Mouse (Mus musculus): ENCODE measurements at regions not wholly inside any gene's neighbourhood (a gene's known extent, or its start where the extent isn't known, plus 50 kb on each side); places are given as distances from the start of the nearest gene placed in this dataset.

GRCm38 (mm10) chr17:14538527-14538926 is 155.5 kb downstream of the Thbs2 start:
- H3K27ac ChIP-seq (ENCODE audit: low read depth, low read length) = no peak overlapping the region; the same call in 1 of the 2 replicates
- no peak overlapping the region for H3K4me2 ChIP-seq (replicated peaks; ENCODE audit: low read depth)
- H3K4me1 ChIP-seq (replicated peaks; ENCODE audit: control insufficient read depth, insufficient read depth, low read length) = peaks cover 3% of the 10 kb centered on the region; the same call in 1 of the 2 replicates
- no peaks in the 10 kb centered on the region for H3K36me3 ChIP-seq (ENCODE audit: control insufficient read depth, insufficient read depth)
- H3K4me3 ChIP-seq (ENCODE audit: low read depth, low read length) = no peak overlapping the region
- H3K27me3 ChIP-seq (replicated peaks; ENCODE audit: control insufficient read depth, insufficient read depth, low read length) = no peaks in the 10 kb centered on the region
- no peak for ATAC-seq
- TF ChIP-seq CTCF (IDR thresholded peaks at IDR 0.05; ENCODE audit: low read depth) = no peak
- H3K9ac ChIP-seq (ENCODE audit: low read depth, low read length) = no peak overlapping the region
- 72% methylated on average over 3 of the region's 3 CpGs for WGBS
- no peaks in the 10 kb centered on the region for H3K9me3 ChIP-seq (ENCODE audit: control insufficient read depth)

GRCm38 (mm10) chr17:14532979-14533314 is 161.1 kb downstream of the Thbs2 start:
- no peak for ATAC-seq
- Histone ChIP-seq H3K27ac (ENCODE audit: low read depth, low read length) (no peak overlapping the region), H3K36me3 (ENCODE audit: control insufficient read depth, insufficient read depth) (no peaks in the 10 kb centered on the region), H3K4me1 (replicated peaks; ENCODE audit: control insufficient read depth, insufficient read depth, low read length) (no peaks in the 10 kb centered on the region), H3K27me3 (replicated peaks; ENCODE audit: control insufficient read depth, insufficient read depth, low read length) (no peaks in the 10 kb centered on the region), H3K4me2 (replicated peaks; ENCODE audit: low read depth) (no peak overlapping the region), H3K4me3 (ENCODE audit: low read depth, low read length) (no peak overlapping the region), H3K9me3 (ENCODE audit: control insufficient read depth) (no peaks in the 10 kb centered on the region), H3K9ac (ENCODE audit: low read depth, low read length) (no peak overlapping the region)
- no peak for TF ChIP-seq CTCF (IDR thresholded peaks at IDR 0.05; ENCODE audit: low read depth)
- WGBS = 71% methylated on average over 4 of the region's 4 CpGs

- Histone ChIP-seq H3K9me3 (ENCODE audit: control insufficient read depth) (no peaks in the 10 kb centered on the region), H3K4me3 (ENCODE audit: low read depth, low read length) (no peak overlapping the region), H3K9ac (ENCODE audit: low read depth, low read length) (no peak overlapping the region), H3K27me3 (replicated peaks; ENCODE audit: control insufficient read depth, insufficient read depth, low read length) (no peaks in the 10 kb centered on the region), H3K27ac (ENCODE audit: low read depth, low read length) (no peak overlapping the region), H3K4me1 (replicated peaks; ENCODE audit: control insufficient read depth, insufficient read depth, low read length) (no peaks in the 10 kb centered on the region), H3K4me2 (replicated peaks; ENCODE audit: low read depth) (no peak overlapping the region), H3K36me3 (ENCODE audit: control insufficient read depth, insufficient read depth) (no peaks in the 10 kb centered on the region)
- WGBS = 62% methylated on average over 8 of the region's 8 CpGs
- no peak for TF ChIP-seq CTCF (IDR thresholded peaks at IDR 0.05; ENCODE audit: low read depth)
- ATAC-seq = peak; percentile 47
Observed at GRCm38 (mm10) chr17:14532298-14532978, 161.6 kb downstream of the Thbs2 start.

DNA sequence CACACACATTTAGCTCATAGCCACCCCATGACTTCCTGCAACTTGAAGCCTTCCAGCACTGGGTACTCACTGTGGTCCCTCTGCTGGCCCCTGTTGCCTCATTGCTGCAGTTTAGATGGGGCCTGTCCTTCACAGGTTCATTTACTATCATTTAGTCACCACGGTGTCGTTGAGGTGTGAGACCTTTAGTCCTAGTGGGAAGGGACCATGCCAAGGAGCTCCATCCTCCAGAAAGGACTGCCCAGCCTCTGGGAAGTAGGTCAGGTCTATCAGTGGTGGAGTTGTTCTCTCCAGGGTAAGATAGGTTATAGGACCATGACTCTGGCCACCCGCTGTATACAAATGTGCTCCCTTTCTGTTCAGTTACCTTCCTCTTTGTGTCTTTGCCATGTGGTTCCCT is 162.2 kb downstream of the Thbs2 start:
- no peaks in the 10 kb centered on the region for H3K27me3 ChIP-seq (replicated peaks; ENCODE audit: control insufficient read depth, insufficient read depth, low read length)
- H3K4me2 ChIP-seq (replicated peaks; ENCODE audit: low read depth) = no peak overlapping the region
- no peak overlapping the region for H3K9ac ChIP-seq (ENCODE audit: low read depth, low read length)
- no peak for TF ChIP-seq CTCF (IDR thresholded peaks at IDR 0.05; ENCODE audit: low read depth)
- 70% methylated on average over 3 of the region's 3 CpGs for WGBS
- H3K4me3 ChIP-seq (ENCODE audit: low read depth, low read length) = no peak overlapping the region
- H3K36me3 ChIP-seq (ENCODE audit: control insufficient read depth, insufficient read depth) = no peaks in the 10 kb centered on the region
- no peak overlapping the region for H3K27ac ChIP-seq (ENCODE audit: low read depth, low read length)
- H3K4me1 ChIP-seq (replicated peaks; ENCODE audit: control insufficient read depth, insufficient read depth, low read length) = no peaks in the 10 kb centered on the region
- H3K9me3 ChIP-seq (ENCODE audit: control insufficient read depth) = no peaks in the 10 kb centered on the region
- no peak for ATAC-seq

DNA sequence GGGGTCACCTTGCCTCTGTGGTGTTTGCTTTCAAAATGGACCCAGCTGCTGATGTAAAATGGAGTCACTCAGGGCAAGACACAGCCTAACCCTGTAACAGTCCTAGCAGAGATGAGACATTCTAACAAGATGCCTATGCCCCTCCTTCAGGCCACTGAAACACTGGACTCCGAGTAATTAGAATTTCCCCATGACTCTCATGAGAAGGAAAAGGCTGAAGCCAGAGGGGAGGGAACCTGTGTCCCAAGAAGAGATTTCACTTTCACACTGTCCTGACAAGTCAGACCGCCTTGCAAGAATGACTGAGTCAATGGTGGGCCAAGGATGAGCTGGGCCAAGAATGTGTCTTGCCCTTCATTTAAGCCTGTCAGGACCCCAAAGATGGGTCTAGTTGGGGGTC is 166.3 kb downstream of the Thbs2 start:
- no peak for TF ChIP-seq CTCF (IDR thresholded peaks at IDR 0.05; ENCODE audit: low read depth)
- Histone ChIP-seq H3K36me3 (ENCODE audit: control insufficient read depth, insufficient read depth) (no peaks in the 10 kb centered on the region), H3K4me3 (ENCODE audit: low read depth, low read length) (no peak overlapping the region), H3K9me3 (ENCODE audit: control insufficient read depth) (no peaks in the 10 kb centered on the region), H3K27me3 (replicated peaks; ENCODE audit: control insufficient read depth, insufficient read depth, low read length) (no peaks in the 10 kb centered on the region), H3K9ac (ENCODE audit: low read depth, low read length) (no peak overlapping the region), H3K27ac (ENCODE audit: low read depth, low read length) (no peak overlapping the region), H3K4me1 (replicated peaks; ENCODE audit: control insufficient read depth, insufficient read depth, low read length) (no peaks in the 10 kb centered on the region), H3K4me2 (replicated peaks; ENCODE audit: low read depth) (no peak overlapping the region)
- ATAC-seq = no peak
- WGBS = 95% methylated on average over 2 of the region's 2 CpGs

DNA sequence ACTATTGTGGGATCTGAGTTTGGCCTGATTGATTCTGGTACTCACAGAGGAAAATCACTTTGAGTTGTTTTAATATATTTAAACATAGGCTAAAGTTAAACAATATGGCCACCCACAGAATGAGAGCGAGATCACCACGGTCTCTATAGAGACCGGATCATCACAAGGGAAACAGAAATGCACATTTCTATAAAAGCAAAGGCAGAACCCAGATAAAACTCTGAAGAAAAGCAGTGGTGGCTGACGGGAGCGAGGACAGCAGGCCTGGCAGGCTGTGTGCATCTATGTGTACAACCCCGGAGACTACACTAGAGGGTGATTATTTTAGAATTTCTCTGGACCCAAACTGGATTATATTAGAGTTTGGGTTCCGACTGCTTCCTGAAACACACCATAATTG is 168.8 kb downstream of the Thbs2 start:
- ATAC-seq = no peak
- H3K4me3 ChIP-seq (ENCODE audit: low read depth, low read length) = no peak overlapping the region
- 58% methylated on average over 7 of the region's 7 CpGs for WGBS
- no peak overlapping the region for H3K4me2 ChIP-seq (replicated peaks; ENCODE audit: low read depth)
- no peaks in the 10 kb centered on the region for H3K36me3 ChIP-seq (ENCODE audit: control insufficient read depth, insufficient read depth)
- no peak overlapping the region for H3K9ac ChIP-seq (ENCODE audit: low read depth, low read length)
- H3K27me3 ChIP-seq (replicated peaks; ENCODE audit: control insufficient read depth, insufficient read depth, low read length) = no peaks in the 10 kb centered on the region
- TF ChIP-seq CTCF (IDR thresholded peaks at IDR 0.05; ENCODE audit: low read depth) = no peak
- no peaks in the 10 kb centered on the region for H3K9me3 ChIP-seq (ENCODE audit: control insufficient read depth)
- no peaks in the 10 kb centered on the region for H3K4me1 ChIP-seq (replicated peaks; ENCODE audit: control insufficient read depth, insufficient read depth, low read length)
- H3K27ac ChIP-seq (ENCODE audit: low read depth, low read length) = no peak overlapping the region
